Mouse (Mus musculus) liver, postnatal 0 days (tissue): ENCODE data around the gene Myrip.

ENCODE experiments used
- CTCF ChIP-seq: sonication (generic); IDR thresholded peaks from 2 replicates; pipeline ENCODE4 v1.5.1; 2016; ENCODE audit warnings: antibody characterized with exemption, low read depth
- EP300 ChIP-seq: IDR thresholded peaks from 2 replicates; pipeline ENCODE4 v1.6.1; 2016; ENCODE audit warnings: antibody characterized with exemption, low read depth, mild to moderate bottlenecking

DNA sequence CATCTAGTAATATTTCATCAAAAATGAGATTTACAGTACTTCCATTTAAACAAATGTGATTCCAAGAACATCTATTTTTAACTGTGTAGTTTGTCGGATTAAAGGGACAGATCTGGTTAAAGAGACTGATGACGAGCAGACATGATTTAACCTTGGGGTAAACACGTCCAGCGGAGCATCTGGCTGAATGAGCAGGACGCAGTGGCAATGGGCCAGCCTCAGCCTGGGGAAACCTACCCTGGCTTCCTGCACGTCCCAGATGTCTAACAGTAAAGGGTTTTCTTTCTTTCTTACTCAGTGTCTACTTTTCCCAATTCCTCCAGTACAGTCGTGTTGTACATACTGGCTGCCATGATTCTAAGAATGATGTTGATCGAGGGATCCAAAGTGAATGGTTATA is 185.8 kb downstream of the Myrip start:
- TF ChIP-seq CTCF, result no peak
- TF ChIP-seq EP300, result no peak
